Mouse (Mus musculus): ENCODE data around the gene Slc25a3.

Slc25a3 gene

GRCm38 (mm10) chr10:91141564-91141963, 17.7 kb upstream of the Slc25a3 start:
- no peak for DNase-seq

GRCm38 (mm10) chr10:91139148-91139766, 15.4 kb upstream of the Slc25a3 start:
- no peak for DNase-seq

- no peak for DNase-seq
These were observed 14.5 kb upstream of the Slc25a3 start for GRCm38 (mm10) chr10:91138317-91138716.

GRCm38 (mm10) chr10:91137400-91137799, 13.5 kb upstream of the Slc25a3 start:
- DNase-seq: no peak

- no peak for DNase-seq
These were observed 11.6 kb upstream of the Slc25a3 start for GRCm38 (mm10) chr10:91135302-91135972.

GRCm38 (mm10) chr10:91131565-91131964, 7.7 kb upstream of the Slc25a3 start:
- DNase-seq: no peak

GRCm38 (mm10) chr10:91130792-91131191, 6.9 kb upstream of the Slc25a3 start:
- DNase-seq: no peak

- DNase-seq: no peak
These were observed 4.8 kb upstream of the Slc25a3 start for GRCm38 (mm10) chr10:91128551-91129160.

GRCm38 (mm10) chr10:91127395-91127794, 3.5 kb upstream of the Slc25a3 start:
- no peak for DNase-seq

GRCm38 (mm10) chr10:91126618-91127355, 2.9 kb upstream of the Slc25a3 start:
- DNase-seq: no peak

- DNase-seq: peak; percentile 76
These were observed 505 bp downstream of the Slc25a3 start for GRCm38 (mm10) chr10:91123281-91123827.

- no peak for DNase-seq
These were observed 1.2 kb downstream of the Slc25a3 start for GRCm38 (mm10) chr10:91122646-91123045.

GRCm38 (mm10) chr10:91116958-91117357, 6.9 kb downstream of the Slc25a3 start:
- DNase-seq: peak; percentile 15

- no peak for DNase-seq
These were observed 14.0 kb downstream of the Slc25a3 start for GRCm38 (mm10) chr10:91109841-91110240.

GRCm38 (mm10) chr10:91105981-91106380, 17.9 kb downstream of the Slc25a3 start:
- DNase-seq: no peak

GRCm38 (mm10) chr10:91102799-91103590, 20.9 kb downstream of the Slc25a3 start:
- DNase-seq: no peak

- no peak for DNase-seq
These were observed 21.9 kb downstream of the Slc25a3 start for GRCm38 (mm10) chr10:91101936-91102335.

- no peak for DNase-seq
These were observed 23.8 kb downstream of the Slc25a3 start for GRCm38 (mm10) chr10:91100101-91100500.

GRCm38 (mm10) chr10:91098056-91098455, 25.8 kb downstream of the Slc25a3 start:
- no peak for DNase-seq

- no peak for DNase-seq
These were observed 29.4 kb downstream of the Slc25a3 start for GRCm38 (mm10) chr10:91094251-91095104.

- DNase-seq: no peak
These were observed 31.0 kb downstream of the Slc25a3 start for GRCm38 (mm10) chr10:91092812-91093211.
